Mouse (Mus musculus) left cerebral cortex, adult 2 months (tissue): ENCODE results near the gene Zfp422. TPM values are rescaled to one million over a fixed set of nuclear protein-coding genes. Genes with fewer than 3 reads are reported as not detected.

Source experiments
- DNase-seq, 2 experiments: peaks; one replicate each; pipeline ENCODE4 v3.0.0; 2021 to 2022; ENCODE audit warnings: low spot score in 2 of 2, mixed read lengths in 1 of 2; ENCODE audit errors: extremely low spot score in 1 of 2
- H3K27ac ChIP-seq: fragments of 200-600 bp; 2 replicates; pipeline ENCODE4 v1.8.1; 2022
- H3K4me3 ChIP-seq: fragments of 200-600 bp; 2 replicates; pipeline ENCODE4 v1.8.1; 2022
- CTCF ChIP-seq: fragments of 200-600 bp; IDR thresholded peaks from 2 replicates; pipeline ENCODE4 v1.8.1; 2022; ENCODE audit warnings: antibody characterized with exemption, mild to moderate bottlenecking, moderate library complexity
- intact Hi-C: fragments of 180-260 bp; cut with DNase I; formaldehyde crosslinking; loops from one replicate; pipeline ENCODE4 v1.15.1; 2025
- total RNA-seq, 2 experiments: library from RNA; stranded (reverse); gene quantifications; 2 replicates each; pipeline ENCODE4 v1.2.3; 2021

Gene Zfp422
- total RNA-seq, 2 experiments from 2014 or later = 21.9 to 24.1 TPM

DNA sequence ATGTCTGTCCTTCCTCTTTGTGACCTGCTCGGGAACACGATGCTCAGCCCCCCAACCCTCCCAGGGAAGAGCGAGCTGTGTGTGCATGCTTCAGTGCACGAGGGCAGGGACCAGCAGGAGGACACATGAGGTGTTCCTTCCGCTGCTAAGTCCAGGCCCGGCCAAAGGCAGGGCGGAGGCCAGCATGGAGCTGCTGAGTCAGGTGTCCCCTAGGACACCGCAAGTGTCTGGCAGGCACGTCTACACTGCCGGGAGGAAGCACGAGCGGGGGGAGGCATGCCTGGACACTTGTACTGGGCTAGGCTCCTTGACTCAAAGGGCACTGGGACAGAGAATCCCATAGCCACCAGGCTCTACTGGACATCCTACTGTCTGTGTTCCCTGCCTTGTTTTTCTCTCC is 19.0 kb upstream of the Zfp422 start:
- intact Hi-C loops = no loop called here
- Histone ChIP-seq H3K27ac (no peak overlapping the region), H3K4me3 (no peak overlapping the region)
- TF ChIP-seq CTCF = no peak
- no peak for DNase-seq

- no peak for DNase-seq
- intact Hi-C loops = loop anchor here (5.0 kb wide), 1 partner anchor 258 kb away; no protein-coding TSS in a partner anchor
- Histone ChIP-seq H3K27ac (no peak overlapping the region), H3K4me3 (no peak overlapping the region)
- no peak for TF ChIP-seq CTCF
Measured at GRCm38 (mm10) chr6:116644335-116644734, 15.5 kb upstream of the Zfp422 start.

GRCm38 (mm10) chr6:116643881-116644280 is 15.1 kb upstream of the Zfp422 start:
- H3K4me3 ChIP-seq = no peak overlapping the region
- TF ChIP-seq CTCF = no peak
- intact Hi-C loops = loop anchor here (5.0 kb wide), 1 partner anchor 258 kb away; no protein-coding TSS in a partner anchor

GRCm38 (mm10) chr6:116642942-116643341 is 14.1 kb upstream of the Zfp422 start:
- DNase-seq = peak; percentile 35 to 62
- Histone ChIP-seq H3K27ac (peak overlapping the region; percentile 77), H3K4me3 (no peak overlapping the region)
- TF ChIP-seq CTCF = no peak
- intact Hi-C loops = loop anchor here (5.0 kb wide), 1 partner anchor 259 kb away; no protein-coding TSS in a partner anchor

More at GRCm38 (mm10) chr6:116643881-116644280, 15.1 kb upstream of the Zfp422 start:
- H3K27ac ChIP-seq = no peak overlapping the region; the same call in 1 of the 2 replicates
- DNase-seq = no peak

DNA sequence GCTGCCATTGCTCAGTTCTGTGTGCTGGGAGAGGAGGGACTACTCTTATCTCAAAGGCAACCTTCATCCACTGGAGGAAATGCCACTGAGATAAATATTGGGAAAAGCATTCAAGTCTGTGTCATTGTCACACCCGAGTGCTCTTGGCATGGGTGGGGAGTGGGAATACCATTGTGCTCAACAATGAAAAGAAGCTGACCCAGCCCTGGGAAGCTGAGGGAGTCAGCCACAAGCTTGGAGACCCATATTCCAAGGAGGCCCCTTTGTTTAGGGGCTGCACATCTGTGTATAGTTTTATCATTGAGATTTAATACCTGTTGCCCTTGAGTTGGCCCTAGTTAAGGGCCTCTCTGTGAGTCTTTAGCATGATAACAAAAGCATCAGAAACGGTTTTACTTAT is 10.9 kb upstream of the Zfp422 start:
- Histone ChIP-seq H3K4me3 (no peak overlapping the region), H3K27ac (no peak overlapping the region)
- TF ChIP-seq CTCF = no peak
- no peak for DNase-seq
- intact Hi-C loops = loop anchor here (5.0 kb wide), 1 partner anchor 263 kb away; no protein-coding TSS in a partner anchor

GRCm38 (mm10) chr6:116638871-116639270 is 10.1 kb upstream of the Zfp422 start:
- TF ChIP-seq CTCF = no peak

GRCm38 (mm10) chr6:116637496-116637895 is 8.7 kb upstream of the Zfp422 start:
- Histone ChIP-seq H3K27ac (no peak overlapping the region), H3K4me3 (no peak overlapping the region)
- DNase-seq = no peak
- intact Hi-C loops = no loop called here
- no peak for TF ChIP-seq CTCF

More at GRCm38 (mm10) chr6:116638871-116639270, 10.1 kb upstream of the Zfp422 start:
- H3K27ac ChIP-seq = no peak overlapping the region
- intact Hi-C loops = no loop called here
- H3K4me3 ChIP-seq = no peak overlapping the region
- DNase-seq = no peak

- H3K4me3 ChIP-seq = no peak overlapping the region
- H3K27ac ChIP-seq = no peak overlapping the region
- TF ChIP-seq CTCF = no peak
- intact Hi-C loops = no loop called here
- DNase-seq = no peak
Measured at GRCm38 (mm10) chr6:116636581-116637235, 7.9 kb upstream of the Zfp422 start.

GRCm38 (mm10) chr6:116635251-116636180 is 6.7 kb upstream of the Zfp422 start:
- Histone ChIP-seq H3K27ac (peak overlapping the region; percentile 30; the same call in 1 of the 2 replicates), H3K4me3 (no peak overlapping the region)
- intact Hi-C loops = no loop called here
- no peak for TF ChIP-seq CTCF
- DNase-seq = no peak

DNA sequence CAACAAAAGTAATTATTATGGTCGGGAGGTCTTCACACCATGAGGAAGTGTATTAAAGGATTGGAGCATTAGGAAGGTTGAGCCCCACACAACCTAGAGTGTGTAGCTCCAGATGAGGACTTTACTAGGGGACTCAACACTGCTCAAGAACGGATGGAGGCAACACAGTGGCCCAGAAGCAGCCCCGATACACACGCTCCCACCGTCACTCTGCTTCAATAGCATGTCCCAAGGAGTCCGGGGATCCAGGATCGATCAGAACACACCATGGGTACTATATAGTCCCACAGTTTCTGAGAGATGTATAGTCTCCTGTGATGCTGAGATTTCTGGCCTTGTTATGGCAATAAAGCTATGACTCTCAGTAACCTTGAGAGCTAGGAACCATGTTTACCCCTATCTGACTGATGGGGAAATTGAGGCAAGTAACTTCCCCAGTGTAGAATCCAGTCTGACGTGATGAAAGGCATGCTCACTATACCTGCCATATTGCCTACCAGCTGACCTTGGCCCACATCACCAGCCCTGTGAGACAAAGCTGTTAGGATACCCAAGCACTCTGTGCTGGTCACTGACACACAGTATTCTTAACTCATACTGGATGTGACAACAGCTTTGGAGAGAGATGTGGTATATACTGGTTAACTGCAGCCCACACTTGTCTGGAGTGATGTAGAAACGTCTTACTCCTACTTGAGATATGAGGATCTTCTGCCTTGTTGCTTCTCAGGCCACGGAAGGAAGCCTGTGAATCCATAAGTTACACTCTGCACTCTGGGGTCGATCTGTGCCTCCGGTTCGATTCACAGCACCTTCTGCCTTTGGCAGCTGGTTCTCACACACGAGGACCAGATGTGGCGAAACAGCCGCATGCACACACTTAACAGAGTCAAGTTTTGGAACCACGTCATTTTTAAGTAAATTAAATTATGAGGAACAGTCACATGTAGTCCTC is 5.2 kb upstream of the Zfp422 start:
- DNase-seq = no peak
- intact Hi-C loops = loop anchor here (5.0 kb wide), 1 partner anchor 1193 kb away; no protein-coding TSS in a partner anchor
- Histone ChIP-seq H3K27ac (no peak overlapping the region), H3K4me3 (no peak overlapping the region)
- no peak for TF ChIP-seq CTCF

DNA sequence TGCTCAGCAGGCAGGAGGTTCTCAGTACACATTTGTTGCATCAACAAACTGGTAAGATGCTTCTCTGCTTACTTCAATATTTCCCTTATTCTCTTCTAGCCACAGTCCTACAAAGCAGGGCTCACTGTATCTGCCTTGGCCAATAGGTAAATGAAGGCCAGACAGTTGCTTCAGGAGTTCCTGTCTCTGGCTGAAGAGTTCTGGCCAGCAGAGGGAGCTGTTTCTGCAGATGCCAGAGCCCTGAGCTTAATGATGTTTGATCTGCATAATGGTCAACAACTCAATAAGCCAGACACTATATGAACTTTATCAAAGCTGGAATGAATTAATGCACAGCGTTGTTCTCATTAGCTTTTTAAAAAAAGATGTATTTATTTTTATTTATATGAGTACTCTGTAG is 3.3 kb upstream of the Zfp422 start:
- peak; percentile 88 for TF ChIP-seq CTCF
- intact Hi-C loops = loop anchor here (5.0 kb wide), 1 partner anchor 1195 kb away; no protein-coding TSS in a partner anchor
- Histone ChIP-seq H3K27ac (no peak overlapping the region), H3K4me3 (no peak overlapping the region)
- peak; percentile 65 to 78 for DNase-seq
